Mouse (Mus musculus) ovary, postnatal 10 days (tissue): ENCODE measurements around the gene Prkcb.

ENCODE experiments used
- DNase-seq: peaks from one replicate; pipeline ENCODE4 v3.0.0; 2022; ENCODE audit warnings: low spot score

Gene Prkcb

DNA sequence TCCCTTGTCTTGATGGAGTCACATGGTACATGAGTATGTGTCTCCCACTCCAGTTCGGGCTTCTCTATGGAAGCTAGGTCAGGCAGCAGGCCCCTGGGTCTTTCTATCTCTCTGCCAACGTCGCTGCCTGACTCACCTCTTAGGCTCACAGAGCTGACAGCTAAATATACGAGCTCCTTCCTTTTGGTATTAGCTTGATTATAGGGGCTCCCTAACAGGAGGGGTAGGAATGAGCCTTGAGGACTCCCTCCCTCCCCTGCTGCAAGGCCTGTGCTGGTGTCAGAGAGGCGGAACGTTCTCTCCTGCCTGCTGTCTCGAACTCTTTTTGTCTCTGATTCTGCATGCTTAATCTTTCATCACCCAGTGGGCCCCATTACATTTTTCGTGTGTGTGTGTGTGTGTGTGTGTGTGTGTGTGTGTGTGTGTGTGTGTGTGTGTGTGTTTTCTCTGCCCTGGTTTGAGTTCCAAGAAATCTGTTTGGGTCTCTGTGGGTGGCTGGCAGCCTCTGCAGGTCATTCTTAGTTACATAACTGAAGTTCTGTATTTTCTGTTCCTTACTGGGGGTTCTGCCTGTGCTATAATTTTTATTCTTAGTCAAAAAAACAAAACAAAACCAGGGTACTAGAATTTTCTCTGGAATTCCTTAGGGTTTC lies 33.6 kb downstream of the Prkcb start:
- DNase-seq = no peak

DNA sequence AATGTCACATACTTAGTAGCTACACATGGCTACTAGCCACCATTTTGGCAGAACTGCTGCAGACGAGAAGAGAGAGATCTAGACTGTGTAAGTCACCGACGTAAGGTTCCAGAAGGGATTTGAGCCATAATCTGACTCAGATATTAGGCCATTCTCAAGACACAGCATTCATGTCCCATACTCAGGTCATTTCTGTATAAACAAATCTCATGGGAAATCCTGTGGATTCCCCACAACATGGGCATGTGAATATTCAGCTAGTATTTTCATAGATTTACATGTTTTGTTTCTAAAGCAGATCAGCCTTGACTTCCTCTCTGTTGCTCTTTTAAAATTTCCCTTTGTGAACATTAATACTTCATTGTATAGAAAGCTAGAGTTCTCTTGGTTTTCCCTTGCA lies 39.4 kb downstream of the Prkcb start:
- DNase-seq = no peak

DNA sequence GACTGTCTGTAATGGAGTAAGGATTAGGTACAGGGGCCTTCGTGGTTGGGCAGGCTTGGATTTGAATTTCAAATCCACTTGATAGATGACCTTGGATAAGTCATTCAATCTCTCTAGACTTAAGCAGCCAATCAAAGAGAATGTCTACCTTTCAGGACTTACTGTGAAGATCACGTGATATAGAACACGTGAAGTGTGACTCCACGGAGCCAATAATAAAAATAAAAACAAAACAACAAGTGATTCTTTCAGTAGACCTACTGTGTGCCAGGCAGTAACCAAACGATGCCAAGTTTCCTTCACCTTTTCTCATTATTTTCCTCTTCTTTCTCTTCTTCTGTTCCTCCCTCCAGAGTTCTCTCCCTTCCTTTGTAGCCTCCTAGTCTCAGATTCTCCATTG lies 39.9 kb downstream of the Prkcb start:
- DNase-seq = no peak

DNA sequence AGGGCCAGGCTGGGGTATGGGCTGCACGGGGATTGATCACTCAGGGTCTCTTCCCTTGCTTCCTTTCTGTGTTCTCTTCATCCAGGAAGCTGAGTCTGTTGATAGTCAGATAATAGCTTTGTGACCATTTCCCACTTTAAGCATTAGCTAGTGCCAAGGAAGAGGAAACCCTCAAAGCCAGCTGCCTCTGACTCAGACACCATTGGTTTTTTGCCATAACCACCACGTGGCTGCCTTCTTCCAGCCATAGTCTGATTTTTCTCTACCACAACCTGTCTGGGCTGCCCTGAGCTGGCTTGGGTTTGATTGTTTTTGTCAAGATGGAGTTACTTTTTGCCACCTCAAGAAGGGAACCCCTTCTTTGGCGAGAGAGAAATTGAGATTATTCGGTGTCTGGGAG lies 41.0 kb downstream of the Prkcb start:
- no peak for DNase-seq

DNA sequence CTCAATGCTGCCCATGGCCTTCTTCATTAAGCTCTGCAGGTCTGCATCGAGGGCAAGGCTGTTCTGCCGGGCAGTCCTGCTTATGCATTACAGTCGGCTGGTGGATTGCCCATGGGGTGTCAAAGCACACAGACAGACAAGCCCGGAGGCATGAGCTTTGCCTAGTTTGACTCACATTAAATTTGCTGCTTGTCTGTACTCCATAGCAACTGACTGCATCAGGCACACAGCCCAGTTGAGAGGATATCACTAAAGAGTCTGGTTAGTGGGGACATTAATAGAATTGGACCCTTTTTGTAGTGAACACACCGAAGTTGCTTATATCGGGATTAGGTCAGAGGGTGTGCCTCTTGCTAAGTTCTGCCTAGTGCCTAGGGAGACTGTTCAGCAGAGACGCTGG lies 45.1 kb downstream of the Prkcb start:
- DNase-seq = no peak

DNA sequence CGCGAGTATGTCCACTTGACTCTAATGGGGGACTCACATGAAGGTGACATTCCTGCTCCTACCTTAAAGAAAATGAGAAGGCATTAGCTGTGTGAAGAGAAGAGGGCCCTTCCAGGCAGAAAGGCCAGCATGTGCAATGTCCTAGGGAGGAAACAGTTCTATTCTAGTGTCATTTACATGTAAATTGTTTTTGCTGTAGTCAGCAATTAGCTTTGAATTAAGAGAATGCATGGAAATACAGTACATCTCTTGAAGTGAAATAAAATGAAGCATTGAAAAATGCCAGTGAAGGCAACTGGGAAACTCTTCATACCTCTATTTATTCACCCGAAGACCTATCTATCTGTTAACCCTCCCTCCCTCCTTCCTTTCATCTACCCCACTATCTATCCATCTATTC lies 48.8 kb downstream of the Prkcb start:
- DNase-seq = no peak

DNA sequence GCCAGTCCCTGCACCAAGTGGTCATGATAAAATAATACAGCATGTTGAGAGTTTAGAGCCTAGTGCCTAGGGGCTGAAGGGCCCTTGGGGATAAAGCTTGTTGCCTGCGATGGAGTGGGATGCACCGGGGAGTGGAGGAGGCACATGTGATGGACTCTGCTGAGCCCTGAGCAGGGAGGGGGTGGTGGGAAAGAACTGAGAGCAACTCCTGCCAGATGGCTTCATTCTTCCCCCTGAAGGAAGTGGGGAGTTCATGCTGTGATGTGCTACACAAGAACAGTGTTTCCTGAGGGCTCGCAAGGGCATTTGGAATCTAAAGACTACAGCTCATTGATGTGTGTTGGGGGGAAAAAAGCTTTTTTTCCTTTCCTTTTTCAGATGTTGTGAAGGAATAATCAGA lies 49.5 kb downstream of the Prkcb start:
- DNase-seq = no peak

DNA sequence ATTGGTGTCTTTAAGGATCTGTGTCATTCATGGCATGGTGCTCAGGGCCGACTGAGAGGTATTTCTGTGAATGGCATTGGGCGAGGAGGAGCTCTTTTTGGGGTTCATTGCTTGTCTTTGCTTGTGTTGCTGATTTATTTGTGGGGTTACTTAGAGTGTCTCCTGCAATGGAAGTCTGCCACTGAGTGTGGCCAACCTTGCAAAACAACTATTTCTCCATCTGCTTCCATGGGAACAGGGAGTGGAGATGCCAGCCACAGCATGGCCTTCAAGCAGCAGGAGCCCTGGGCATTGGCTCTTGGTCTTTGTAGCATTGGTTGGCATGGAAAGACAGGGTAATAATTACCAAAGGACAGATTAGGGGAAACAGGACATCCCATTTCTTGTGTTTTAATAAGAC lies 50.9 kb downstream of the Prkcb start:
- no peak for DNase-seq

DNA sequence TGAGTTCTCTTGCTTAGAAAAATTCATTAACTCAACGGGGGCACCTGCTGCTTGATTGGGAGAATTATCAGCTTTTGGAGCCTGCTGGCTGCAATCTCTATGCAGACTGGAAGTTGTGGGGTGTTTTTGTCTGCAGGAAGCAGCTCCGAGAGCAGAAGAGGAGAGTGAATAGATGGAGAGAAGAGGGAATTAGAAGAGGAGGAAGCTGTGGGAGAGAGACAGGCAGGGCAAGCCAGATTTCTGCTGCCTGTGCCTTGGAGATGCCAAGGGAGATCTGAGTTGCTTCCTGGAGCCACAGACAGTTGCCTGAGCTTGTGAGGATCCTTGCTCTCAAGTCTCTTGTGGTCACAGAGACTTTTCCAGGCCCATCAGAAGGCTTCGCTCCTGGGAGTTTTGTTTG lies 53.3 kb downstream of the Prkcb start:
- DNase-seq = no peak

DNA sequence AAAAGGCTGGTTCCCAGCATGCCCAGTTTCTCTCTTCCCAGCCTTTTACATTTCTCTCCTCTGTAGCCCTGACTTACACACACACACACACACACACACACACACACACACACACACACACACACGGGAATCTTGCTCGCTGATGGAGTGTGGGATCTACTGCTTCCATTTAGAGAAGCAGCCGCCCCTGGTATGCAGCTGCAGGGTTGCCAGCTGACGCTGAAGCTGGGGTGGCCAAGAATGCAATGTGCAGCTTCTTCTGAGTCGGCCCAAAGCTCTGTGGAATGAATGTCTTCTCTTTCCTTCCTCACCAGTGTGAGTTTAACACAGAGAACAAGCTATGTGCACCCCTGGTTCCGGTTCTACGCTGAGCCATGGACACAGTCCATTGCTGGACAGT lies 56.1 kb downstream of the Prkcb start:
- DNase-seq = no peak

DNA sequence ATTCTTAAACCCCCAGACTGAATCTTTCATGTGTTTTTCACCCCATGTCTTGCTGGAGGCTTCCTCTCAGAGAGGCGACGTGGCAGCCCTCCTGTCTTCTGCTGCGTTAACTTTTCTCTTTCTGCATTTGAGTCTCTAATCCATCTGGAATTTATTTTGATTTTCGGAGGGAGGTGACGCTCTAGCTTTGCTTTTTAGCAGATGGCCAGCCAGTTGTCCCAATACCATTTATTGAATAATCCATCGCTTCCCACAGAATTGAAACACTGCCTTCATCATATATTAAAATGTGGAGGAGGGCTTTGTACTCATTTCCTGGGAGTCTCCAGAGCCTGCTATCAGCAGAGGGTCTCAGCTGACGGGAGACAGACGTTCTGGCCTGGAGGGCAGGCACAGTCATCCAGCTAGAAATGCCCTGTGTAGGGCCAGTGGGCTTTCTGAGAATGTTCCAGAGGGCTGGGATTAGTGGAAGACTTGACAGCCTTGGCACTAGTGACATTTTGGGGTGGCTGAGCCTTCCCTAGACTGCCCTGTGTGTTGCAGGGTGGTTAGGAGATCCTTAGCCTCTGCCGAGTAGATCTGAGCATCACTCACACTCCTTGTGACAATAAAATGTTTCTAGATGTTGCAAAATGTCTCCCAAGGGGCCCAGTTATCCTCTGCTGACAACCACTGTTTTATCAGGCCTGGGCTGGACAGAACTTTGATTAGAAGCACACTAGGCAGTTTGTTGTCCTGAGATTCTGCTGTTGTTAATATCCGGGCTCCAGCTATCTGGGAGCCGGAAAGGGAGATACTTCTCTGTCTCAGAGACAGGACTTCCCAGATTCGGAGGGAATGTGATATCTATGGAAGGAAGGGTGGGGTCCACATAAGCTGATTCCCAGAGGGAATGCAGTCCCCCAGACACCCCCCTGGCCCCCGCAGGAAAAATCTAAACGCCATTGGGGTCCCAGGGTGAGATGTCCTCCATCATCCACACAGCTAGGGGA lies 58.0 kb downstream of the Prkcb start:
- no peak for DNase-seq

DNA sequence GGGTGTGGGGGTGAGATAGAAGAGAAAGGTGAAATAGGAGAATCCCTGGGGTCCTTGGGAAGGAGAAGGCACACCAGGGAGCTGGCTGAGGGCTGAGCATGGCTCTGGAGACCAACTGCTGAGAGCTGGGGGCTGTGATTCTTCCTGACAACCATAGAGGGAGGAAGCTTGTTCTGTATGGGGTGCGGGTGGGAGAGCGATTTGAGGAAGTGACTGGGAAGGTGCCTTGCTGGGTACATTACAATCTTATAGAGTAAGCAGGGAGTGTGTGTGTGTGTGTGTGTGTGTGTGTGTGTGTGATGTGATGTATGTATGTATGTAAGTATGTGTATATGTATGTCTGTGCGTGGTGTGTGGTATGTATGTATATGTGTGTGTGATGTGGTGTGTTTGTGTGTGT lies 58.9 kb downstream of the Prkcb start:
- no peak for DNase-seq

DNA sequence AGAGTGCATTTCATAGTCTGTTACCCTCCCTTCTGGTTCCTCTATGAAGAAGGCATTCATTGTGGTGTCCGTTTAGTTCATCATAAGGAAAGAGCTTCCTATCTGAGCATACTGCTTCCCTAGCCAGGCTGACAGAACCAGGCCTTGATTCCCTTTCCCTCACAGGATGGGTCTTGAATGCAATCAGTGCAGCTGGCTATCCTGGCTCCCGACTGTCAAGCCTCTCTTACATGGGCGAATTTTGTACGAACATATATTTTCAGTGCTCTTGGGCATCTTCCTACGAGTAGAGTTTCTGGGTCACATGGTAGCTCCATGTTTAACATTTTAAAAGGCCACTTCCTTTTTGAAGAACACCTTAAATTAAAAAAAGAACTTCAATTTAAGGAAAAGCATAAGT lies 61.4 kb downstream of the Prkcb start:
- no peak for DNase-seq

DNA sequence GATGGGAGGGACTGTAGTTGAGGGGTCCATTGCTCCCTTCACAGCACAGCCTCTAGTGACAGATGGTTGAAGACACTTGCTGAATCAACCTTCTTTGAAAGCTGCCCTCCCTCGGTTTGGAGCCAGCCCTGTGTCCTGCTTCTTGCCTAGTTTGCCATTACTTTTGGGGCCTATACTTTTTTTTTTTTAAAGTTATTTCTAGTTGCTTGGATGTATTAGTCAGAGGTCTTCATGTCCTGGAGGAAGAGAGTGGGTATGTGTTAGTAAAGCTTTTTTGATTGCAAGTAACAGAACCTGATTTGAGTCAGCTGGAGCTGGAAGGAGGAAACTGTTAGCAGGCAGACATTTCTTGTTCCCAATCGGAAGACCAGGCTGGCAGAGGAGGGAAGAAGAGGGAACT lies 62.2 kb downstream of the Prkcb start:
- no peak for DNase-seq

DNA sequence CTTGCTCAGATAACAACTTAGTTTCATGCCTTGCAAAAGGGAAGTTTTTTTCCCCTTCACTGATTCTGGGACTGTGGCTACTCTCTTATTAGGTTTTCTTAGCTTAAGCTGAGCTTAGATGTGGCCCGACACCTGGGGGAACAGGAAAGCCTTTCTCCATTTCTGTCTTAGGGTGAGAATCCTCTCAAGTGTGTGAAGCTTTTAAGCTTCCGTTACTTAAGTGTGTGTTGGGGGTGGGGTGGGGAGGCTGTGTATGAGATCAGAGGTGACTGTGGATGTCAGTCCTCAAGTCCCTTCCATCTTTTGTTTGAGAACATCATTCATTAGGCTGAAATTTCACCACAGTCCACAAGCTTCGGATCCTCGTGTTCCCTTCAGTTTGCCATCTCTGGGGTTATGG lies 63.3 kb downstream of the Prkcb start:
- DNase-seq = no peak

DNA sequence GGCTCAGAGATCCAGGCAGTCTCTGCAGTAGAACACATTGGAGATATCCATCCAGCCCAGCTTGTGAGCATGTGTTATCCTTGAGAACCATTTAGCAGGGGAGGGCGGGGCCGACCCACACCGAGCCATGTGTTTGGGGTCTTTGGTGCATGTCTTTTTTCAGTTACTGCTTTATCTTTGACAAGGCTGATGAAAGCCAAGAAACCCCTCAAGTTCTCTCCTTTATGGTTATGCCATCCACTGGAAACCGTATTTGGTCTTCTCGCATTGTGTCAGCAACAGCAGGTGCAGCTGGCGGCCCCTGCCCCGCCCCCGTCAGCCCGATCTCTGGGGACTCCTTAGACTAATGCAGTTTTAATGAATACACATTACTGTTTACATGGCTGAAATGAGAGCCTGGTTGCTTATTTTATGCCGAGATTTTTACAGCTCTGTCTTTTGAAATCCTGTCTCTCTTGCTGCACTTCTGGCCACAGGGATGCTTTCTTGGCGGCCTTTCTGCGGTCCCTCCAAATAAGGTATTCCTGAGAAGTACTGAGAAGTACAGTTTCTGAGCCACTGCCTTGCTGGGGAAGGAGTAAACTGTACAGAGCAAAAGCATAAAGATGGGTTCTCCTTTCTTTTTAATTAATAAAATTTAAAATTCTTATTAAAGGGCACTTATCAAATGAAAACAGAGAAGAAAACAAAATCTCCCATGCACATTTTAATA lies 64.2 kb downstream of the Prkcb start:
- DNase-seq = no peak

DNA sequence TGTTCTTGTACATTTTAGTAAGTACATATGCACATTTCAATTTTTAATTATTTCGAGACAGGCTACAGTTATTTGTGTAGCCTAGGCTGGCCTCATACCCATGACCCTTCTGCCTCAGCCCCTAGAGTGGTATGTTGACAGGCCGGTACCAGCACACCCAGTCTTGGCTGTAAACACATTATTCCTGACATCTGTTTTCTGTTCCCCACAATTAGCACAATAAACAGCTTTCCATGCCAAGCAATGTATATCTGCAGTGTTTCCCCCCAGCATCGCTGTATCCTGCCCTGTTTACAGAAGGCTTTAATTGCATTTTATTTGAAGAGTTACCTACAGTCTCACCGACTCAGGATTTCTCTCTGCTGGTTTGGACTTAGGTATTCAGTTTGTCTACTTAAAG lies 64.8 kb downstream of the Prkcb start:
- DNase-seq = no peak

DNA sequence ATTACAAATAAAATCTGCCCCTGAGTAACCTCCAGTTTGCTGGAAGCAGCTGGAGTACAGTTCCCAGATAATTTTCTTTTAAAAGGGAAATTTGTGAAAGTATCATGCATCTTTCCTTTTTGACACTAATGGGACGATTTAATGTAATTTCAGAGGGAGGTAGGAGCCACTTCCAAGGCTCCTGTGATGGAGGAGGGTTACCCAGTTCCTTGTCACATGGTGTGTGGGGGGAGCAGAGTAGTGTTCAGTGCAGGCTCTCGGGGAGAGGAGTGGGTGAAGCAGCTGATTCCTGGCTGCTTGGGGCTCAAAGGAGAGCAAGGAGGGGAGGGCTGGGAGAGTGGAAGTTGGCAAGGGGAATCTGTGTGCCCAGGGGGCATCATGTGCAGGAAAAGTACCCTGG lies 68.4 kb downstream of the Prkcb start:
- no peak for DNase-seq

DNA sequence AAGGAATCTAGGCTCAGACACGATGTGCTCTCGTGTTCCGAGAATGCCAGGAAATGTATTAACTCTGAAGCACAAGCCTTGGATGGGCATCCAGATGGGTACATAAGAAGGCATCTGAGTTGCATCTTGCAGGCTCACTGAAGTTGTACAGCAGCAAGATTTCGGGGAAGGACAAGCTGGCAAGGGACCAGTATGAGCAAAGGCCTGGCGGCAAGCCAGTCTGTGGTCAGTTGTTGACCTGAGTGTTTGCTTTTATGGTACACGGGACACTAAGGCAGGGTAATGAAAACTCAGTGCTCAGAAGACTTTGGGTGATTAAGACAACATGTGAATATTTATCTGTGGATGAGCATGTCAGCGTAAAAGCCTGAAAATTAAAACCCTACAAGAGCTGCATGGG lies 69.3 kb downstream of the Prkcb start:
- DNase-seq = no peak

DNA sequence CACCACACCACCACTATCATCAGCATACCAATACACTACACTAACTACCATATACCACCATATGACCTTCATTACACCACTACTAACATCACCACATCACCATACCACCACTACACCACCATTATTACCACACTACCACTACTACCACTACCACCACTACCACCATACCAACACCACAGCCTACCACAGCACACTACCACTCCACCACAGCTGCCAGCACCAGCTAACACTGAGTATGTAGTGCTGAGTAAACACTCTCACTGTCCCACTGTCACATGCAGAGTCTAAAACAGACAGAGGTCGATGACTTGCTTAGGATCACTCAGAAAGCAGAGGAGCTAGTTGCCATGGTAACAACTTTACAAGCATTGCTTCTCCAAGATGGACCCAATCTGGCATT lies 78.1 kb downstream of the Prkcb start:
- DNase-seq = no peak

DNA sequence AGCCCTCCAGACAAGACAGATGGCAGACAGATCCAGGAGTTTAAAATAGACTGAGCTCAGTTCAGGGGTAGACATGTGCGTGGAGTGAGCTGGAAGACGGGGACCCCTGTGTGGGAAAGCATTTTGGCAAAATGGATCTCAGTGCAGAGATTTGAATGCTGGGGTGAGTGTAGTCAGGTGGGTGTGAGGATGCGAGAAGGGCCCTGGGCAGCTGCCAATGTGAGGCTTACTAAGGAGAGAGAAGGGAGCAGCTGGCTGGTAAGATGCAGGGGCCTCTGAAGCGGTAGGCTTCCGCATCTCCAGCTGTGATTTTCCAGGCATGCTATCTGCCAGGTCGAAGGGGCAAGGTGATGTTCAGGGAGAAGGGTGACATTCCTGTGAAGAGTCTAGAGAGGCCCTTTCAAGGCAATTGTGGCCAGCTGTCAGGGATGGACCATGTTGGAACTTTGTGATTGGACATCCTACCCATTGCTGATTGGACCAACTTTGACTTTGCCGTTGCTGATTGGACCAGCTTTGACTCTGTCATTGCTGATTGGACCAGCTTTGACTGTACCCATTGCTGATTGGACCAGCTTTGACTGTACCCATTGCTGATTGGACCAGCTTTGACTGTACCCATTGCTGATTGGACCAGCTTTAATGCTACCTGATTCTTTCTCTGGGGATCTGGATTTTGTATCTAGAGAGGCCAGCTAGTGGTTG lies 78.9 kb downstream of the Prkcb start:
- no peak for DNase-seq

DNA sequence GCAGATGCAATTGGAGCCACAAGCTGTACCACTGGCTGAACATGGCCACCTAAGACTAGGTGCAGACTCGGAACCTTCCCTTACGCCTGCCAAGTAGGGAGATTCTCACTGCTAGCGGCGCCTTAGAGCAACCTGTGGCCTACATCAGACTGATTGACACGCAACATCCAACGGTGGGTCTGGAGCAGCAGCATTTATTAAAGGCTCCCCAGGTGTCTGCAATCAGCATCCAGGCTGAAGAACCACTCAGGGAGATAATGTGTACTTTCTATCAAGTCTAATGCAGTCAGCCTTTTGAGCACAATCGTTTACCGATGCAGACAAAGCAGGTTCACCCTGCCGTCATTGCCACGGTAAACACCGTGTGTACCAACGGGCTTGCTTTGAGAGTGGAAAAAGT lies 81.9 kb downstream of the Prkcb start:
- DNase-seq = no peak
